Mouse (Mus musculus): ENCODE data around the gene Ehmt1. TPM values are rescaled to one million over a fixed set of nuclear protein-coding genes. Genes with fewer than 3 reads are reported as not detected.

Gene Ehmt1
- polyA plus RNA-seq, 1 experiment from 2014 or later = 43.1 TPM

DNA sequence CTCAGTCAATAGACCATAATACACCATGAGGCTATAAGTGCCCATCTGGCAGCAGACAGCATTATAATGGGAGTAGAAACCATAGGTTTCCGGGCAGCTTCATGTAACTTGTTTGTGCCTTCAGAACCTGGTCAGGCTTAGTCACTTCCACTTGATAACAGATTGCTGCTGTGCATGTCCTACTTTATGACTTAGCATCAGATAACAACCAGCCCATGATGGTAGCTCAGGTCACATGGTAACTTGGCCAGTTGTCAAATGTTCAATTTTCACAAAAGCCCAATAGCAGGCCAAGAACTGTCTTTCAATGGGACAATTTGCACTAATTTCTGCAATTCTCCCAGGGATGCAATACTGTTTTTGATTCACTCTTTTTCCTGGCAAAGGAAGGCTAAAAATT, 48.5 kb downstream of the Ehmt1 start:
- Histone ChIP-seq H3K27ac (no peak overlapping the region), H3K9ac (no peak overlapping the region), H3K27me3 (no peaks in the 10 kb centered on the region), H3K4me1 (replicated peaks) (no peaks in the 10 kb centered on the region; the same call in 1 of the 2 replicates), H3K4me3 (no peak overlapping the region), H3K36me3 (peaks cover 31% of the 10 kb centered on the region), H3K4me2 (no peak overlapping the region), H3K9me3 (replicated peaks) (no peaks in the 10 kb centered on the region)
- ATAC-seq (replicated peaks; ENCODE audit: insufficient number of reproducible peaks, insufficient read depth, low FRiP score, low read depth) = no peak
- WGBS = 97% methylated on average over 1 of the region's 1 CpGs

DNA sequence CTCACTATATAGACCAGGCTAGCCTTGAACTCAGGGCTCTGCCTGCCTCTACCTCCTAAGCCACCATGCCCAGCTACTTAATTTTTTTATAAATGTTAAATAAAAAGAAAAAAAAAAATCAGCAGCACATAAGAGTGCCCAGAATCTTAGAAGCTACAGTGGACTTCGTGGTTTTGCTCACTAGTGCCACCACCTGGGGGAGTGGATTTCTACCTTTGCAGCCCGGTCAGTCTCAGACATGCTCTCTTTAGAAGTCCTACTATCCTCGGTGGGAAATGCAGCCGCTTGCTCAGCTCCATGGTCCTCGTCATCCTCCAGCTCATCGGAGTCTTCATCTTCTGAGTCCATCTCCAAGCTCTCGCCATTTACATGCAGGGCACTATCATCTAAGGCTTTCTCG, 56.4 kb downstream of the Ehmt1 start:
- ATAC-seq (replicated peaks; ENCODE audit: insufficient number of reproducible peaks, insufficient read depth, low FRiP score, low read depth) = no peak

DNA sequence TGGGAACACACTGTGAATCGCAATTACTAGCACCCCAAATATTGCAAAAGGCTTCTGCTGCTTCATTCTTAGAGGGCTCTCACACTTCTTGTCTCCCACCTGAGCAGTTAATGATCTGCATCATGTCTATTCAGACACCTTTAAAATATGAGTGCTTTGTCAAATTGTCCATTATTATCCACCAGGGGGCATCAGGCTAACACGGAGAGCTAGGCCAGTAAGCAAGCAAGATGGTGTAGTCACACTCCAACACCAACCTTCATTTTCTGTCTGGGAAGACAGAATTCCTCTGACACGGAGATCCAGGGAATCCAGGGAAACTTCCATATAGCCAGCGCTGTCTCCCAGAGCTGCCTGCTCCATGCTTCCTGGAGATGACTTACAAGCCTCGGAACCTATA, 67.0 kb downstream of the Ehmt1 start:
- Histone ChIP-seq H3K4me3 (no peak overlapping the region), H3K27me3 (no peaks in the 10 kb centered on the region), H3K9ac (no peak overlapping the region), H3K27ac (no peak overlapping the region), H3K4me1 (replicated peaks) (peaks cover 8% of the 10 kb centered on the region), H3K4me2 (no peak overlapping the region), H3K36me3 (peaks cover 56% of the 10 kb centered on the region), H3K9me3 (replicated peaks) (no peaks in the 10 kb centered on the region)
- ATAC-seq (replicated peaks; ENCODE audit: insufficient number of reproducible peaks, insufficient read depth, low FRiP score, low read depth) = no peak
- 77% methylated on average over 5 of the region's 5 CpGs for WGBS

More for the DNA sequence above, 56.4 kb downstream of the Ehmt1 start:
- H3K4me3 ChIP-seq = no peak overlapping the region
- no peak overlapping the region for H3K9ac ChIP-seq
- H3K27ac ChIP-seq = no peak overlapping the region
- H3K27me3 ChIP-seq = no peaks in the 10 kb centered on the region
- WGBS = 83% methylated on average over 8 of the region's 8 CpGs
- peaks cover 47% of the 10 kb centered on the region for H3K36me3 ChIP-seq
- no peaks in the 10 kb centered on the region; the same call in 1 of the 2 replicates for H3K4me1 ChIP-seq (replicated peaks)
- no peak overlapping the region for H3K4me2 ChIP-seq
- H3K9me3 ChIP-seq (replicated peaks) = no peaks in the 10 kb centered on the region

DNA sequence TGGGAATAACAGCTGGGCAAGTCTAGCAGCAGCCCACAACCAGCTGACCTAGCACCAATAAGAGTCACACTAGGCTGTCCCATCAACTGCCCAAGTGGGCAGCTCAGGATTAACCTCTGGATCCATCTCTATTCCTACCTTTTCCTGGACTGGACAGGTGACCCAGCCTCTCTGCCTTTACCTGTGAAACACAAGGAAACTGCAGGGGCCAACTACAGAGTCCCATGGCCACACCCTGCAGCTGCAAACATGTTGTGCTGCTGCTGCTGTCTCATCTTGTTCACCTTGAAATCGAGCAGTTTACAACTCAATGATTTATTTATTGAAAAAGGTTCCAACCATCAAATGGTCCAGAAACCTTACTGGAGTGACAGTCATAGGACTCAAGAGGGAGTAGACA, 72.9 kb downstream of the Ehmt1 start:
- no peak overlapping the region for H3K4me2 ChIP-seq
- H3K36me3 ChIP-seq = peaks cover 35% of the 10 kb centered on the region
- peaks cover 8% of the 10 kb centered on the region for H3K4me1 ChIP-seq (replicated peaks)
- WGBS = 92% methylated on average over 1 of the region's 1 CpGs
- no peaks in the 10 kb centered on the region for H3K27me3 ChIP-seq
- no peaks in the 10 kb centered on the region for H3K9me3 ChIP-seq (replicated peaks)
- H3K27ac ChIP-seq = no peak overlapping the region
- ATAC-seq (replicated peaks; ENCODE audit: insufficient number of reproducible peaks, insufficient read depth, low FRiP score, low read depth) = no peak
- no peak overlapping the region for H3K9ac ChIP-seq
- no peak overlapping the region for H3K4me3 ChIP-seq

DNA sequence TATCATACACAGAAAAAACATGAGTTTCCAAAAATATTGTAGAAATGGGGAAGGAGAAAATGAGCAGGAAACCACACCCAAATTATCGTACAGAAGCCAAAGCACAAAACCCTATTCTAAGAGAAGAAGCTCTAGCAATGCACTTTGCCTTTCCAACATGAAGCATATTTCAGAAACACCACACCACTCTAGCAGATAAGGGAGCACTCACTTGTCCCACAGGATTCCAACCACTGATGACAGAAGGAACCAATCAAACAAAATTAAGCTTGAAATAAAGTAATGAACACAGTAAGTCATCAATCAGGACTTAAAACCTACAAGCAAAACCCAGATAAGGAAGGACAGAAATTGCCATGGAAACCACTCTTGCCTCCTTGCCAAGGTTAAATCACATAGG, 74.2 kb downstream of the Ehmt1 start:
- Histone ChIP-seq H3K9ac (no peak overlapping the region), H3K27ac (no peak overlapping the region), H3K27me3 (no peaks in the 10 kb centered on the region), H3K4me1 (replicated peaks) (peaks cover 7% of the 10 kb centered on the region), H3K4me3 (no peak overlapping the region), H3K36me3 (peaks cover 32% of the 10 kb centered on the region), H3K9me3 (replicated peaks) (no peaks in the 10 kb centered on the region), H3K4me2 (no peak overlapping the region)
- no peak for ATAC-seq (replicated peaks; ENCODE audit: insufficient number of reproducible peaks, insufficient read depth, low FRiP score, low read depth)
- whole genome bisulfite sequencing = 70% methylated on average over 1 of the region's 1 CpGs

DNA sequence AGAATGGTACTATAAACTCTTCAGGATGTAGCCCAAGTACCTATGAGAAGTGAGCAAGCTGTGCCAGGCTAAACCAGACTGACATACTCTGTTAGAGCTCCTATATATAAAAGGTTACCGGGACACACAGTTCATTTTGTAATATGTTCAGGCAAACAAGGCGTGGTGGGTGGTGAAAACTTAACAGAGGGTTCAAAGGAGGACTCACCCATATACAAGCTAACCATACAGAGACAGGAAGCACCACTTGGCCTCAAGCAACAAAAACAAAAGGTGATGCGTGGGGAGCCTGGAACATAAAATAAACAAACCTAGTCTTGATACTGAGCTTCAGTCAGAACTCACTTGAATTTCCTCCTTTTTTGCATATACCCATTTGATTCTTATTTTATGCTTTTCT, 88.8 kb downstream of the Ehmt1 start:
- no peak for ATAC-seq (replicated peaks; ENCODE audit: insufficient number of reproducible peaks, insufficient read depth, low FRiP score, low read depth)
- WGBS = 76% methylated on average over 3 of the region's 3 CpGs
- H3K4me2 ChIP-seq = no peak overlapping the region

DNA sequence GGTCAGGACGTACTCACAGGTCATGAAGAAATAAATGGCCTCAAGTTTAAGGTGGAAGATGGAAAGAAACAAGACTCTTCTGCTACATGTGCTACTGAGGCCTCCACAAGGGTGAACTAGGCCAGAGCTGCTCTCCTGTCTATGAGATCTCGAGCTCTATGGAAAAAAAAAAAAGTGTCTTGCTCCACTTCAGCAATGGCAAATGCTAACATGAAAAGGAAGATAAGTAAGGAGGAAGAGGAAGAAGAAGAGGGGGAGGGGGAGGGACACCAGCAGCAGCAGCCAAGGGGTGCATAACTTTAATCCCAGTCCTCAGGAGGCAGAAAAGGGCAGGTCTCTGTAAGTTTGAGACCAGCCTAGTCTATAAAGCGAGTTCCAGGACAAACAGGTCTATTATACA, 109.7 kb downstream of the Ehmt1 start:
- H3K27me3 ChIP-seq = no peaks in the 10 kb centered on the region
- no peak overlapping the region for H3K4me3 ChIP-seq
- H3K9ac ChIP-seq = no peak overlapping the region
- H3K36me3 ChIP-seq = peaks cover 56% of the 10 kb centered on the region
- no peaks in the 10 kb centered on the region for H3K9me3 ChIP-seq (replicated peaks)
- 0 out of 2 replicates have a peak, but pooled peaks cover 4% of the 10 kb centered on the region for H3K4me1 ChIP-seq (replicated peaks)
- H3K4me2 ChIP-seq = no peak overlapping the region
- H3K27ac ChIP-seq = no peak overlapping the region
- WGBS = 65% methylated on average over 3 of the region's 3 CpGs
- ATAC-seq (replicated peaks; ENCODE audit: insufficient number of reproducible peaks, insufficient read depth, low FRiP score, low read depth) = no peak

More for the DNA sequence above, 88.8 kb downstream of the Ehmt1 start:
- Histone ChIP-seq H3K4me3 (no peak overlapping the region), H3K27ac (no peak overlapping the region), H3K27me3 (no peaks in the 10 kb centered on the region), H3K4me1 (replicated peaks) (no peaks in the 10 kb centered on the region), H3K36me3 (peaks cover 40% of the 10 kb centered on the region), H3K9me3 (replicated peaks) (no peaks in the 10 kb centered on the region), H3K9ac (no peak overlapping the region)

DNA sequence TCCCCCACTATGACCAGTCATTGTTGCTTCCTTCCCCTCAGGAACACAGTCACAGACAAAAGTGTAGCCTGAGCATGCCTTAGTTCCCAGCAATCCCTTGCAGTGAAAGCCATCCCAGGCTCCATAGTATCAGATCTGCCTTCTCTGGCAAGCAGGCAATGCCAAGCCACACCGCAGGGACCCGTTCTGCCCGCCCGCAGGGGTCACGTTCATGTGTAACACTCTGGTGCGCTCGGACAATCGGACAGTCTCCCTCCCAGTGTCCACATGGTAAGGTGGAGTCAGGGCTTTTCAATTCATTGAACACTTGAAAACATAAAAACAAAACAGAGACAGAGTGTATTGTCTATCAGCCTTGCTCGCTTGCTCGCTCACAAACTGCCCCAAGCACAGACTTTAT, 111.7 kb downstream of the Ehmt1 start:
- peaks cover 55% of the 10 kb centered on the region for H3K36me3 ChIP-seq
- H3K9me3 ChIP-seq (replicated peaks) = no peaks in the 10 kb centered on the region
- H3K4me1 ChIP-seq (replicated peaks) = 0 out of 2 replicates have a peak, but pooled peaks cover 4% of the 10 kb centered on the region
- H3K27ac ChIP-seq = no peak overlapping the region
- no peak overlapping the region for H3K9ac ChIP-seq
- no peak overlapping the region for H3K4me2 ChIP-seq
- no peaks in the 10 kb centered on the region for H3K27me3 ChIP-seq
- WGBS = 94% methylated on average over 10 of the region's 10 CpGs
- ATAC-seq (replicated peaks; ENCODE audit: insufficient number of reproducible peaks, insufficient read depth, low FRiP score, low read depth) = no peak
- H3K4me3 ChIP-seq = no peak overlapping the region

DNA sequence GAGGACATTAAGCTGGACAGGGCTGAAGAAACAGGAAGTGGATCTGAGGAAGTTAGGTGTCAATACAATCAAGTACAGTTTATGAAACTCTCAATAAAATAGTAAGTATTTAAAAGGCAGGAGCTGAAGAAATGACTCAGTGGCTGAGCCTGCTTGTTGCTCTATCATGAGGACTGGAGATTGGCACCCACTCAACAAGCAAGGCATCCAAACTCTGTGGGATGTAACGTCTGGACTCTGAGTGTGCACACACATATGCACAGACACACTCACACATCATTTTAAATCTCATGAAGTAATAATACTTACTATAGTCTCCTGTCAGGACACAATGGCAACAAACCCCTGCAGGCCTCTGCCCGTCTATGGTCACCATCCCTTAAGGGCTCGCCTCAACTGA, 112.4 kb downstream of the Ehmt1 start:
- ATAC-seq (replicated peaks; ENCODE audit: insufficient number of reproducible peaks, insufficient read depth, low FRiP score, low read depth) = no peak
- peaks cover 54% of the 10 kb centered on the region for H3K36me3 ChIP-seq

DNA sequence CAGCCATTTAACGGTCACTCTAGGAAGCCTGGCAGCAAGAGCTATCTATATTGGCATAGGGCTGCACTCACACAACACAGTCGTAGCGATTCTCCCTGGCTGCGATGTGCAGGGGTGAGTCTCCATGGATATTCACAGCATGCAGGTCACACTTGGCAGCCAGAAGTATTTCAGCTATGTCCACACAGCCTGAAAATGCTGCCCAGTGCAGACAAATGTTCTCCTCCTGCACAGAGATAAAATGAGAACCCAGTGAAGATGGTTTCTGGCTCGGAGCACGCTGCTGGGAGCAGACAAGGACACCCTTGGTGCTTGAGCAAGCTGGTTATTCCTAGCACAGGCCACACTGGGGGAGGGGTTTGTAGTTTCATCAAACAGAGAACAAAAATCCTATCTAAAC, 113.3 kb downstream of the Ehmt1 start:
- WGBS = 58% methylated on average over 6 of the region's 6 CpGs
- no peak overlapping the region for H3K4me2 ChIP-seq
- ATAC-seq (replicated peaks; ENCODE audit: insufficient number of reproducible peaks, insufficient read depth, low FRiP score, low read depth) = peak; percentile 80

More for the DNA sequence above, 112.4 kb downstream of the Ehmt1 start:
- H3K4me2 ChIP-seq = no peak overlapping the region
- H3K4me3 ChIP-seq = no peak overlapping the region
- no peak overlapping the region for H3K9ac ChIP-seq
- no peaks in the 10 kb centered on the region for H3K9me3 ChIP-seq (replicated peaks)
- no peak overlapping the region for H3K27ac ChIP-seq
- no peaks in the 10 kb centered on the region for H3K27me3 ChIP-seq
- 87% methylated on average over 3 of the region's 3 CpGs for WGBS
- H3K4me1 ChIP-seq (replicated peaks) = 0 out of 2 replicates have a peak, but pooled peaks cover 4% of the 10 kb centered on the region

DNA sequence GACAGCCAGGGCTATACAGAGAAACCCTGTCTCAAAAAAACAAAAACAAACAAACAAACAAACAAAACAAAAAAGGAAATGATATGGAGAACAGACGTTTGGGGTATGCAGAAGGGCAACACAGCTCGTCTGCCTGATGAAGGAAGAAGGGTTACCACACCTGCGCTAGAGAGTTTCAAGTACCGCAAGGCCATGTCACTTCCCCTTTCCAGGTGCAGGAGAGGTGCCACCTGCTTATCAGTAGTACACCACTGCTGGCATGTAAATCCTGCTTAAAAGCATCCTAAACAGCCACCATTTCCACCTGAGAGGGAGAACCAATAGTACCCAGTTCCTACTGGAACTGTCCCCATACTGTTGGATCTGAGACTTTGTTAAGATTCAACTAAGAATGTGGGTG, 113.8 kb downstream of the Ehmt1 start:
- Histone ChIP-seq H3K4me1 (replicated peaks) (0 out of 2 replicates have a peak, but pooled peaks cover 4% of the 10 kb centered on the region), H3K27me3 (no peaks in the 10 kb centered on the region), H3K36me3 (peaks cover 63% of the 10 kb centered on the region), H3K27ac (no peak overlapping the region), H3K4me2 (no peak overlapping the region), H3K9me3 (replicated peaks) (no peaks in the 10 kb centered on the region), H3K9ac (no peak overlapping the region), H3K4me3 (no peak overlapping the region)
- ATAC-seq (replicated peaks; ENCODE audit: insufficient number of reproducible peaks, insufficient read depth, low FRiP score, low read depth) = no peak
- WGBS = 86% methylated on average over 4 of the region's 4 CpGs

More for the DNA sequence above, 113.3 kb downstream of the Ehmt1 start:
- peaks cover 62% of the 10 kb centered on the region for H3K36me3 ChIP-seq
- 0 out of 2 replicates have a peak, but pooled peaks cover 4% of the 10 kb centered on the region for H3K4me1 ChIP-seq (replicated peaks)
- H3K9ac ChIP-seq = no peak overlapping the region
- no peak overlapping the region for H3K27ac ChIP-seq
- no peaks in the 10 kb centered on the region for H3K27me3 ChIP-seq
- H3K4me3 ChIP-seq = no peak overlapping the region
- H3K9me3 ChIP-seq (replicated peaks) = no peaks in the 10 kb centered on the region

DNA sequence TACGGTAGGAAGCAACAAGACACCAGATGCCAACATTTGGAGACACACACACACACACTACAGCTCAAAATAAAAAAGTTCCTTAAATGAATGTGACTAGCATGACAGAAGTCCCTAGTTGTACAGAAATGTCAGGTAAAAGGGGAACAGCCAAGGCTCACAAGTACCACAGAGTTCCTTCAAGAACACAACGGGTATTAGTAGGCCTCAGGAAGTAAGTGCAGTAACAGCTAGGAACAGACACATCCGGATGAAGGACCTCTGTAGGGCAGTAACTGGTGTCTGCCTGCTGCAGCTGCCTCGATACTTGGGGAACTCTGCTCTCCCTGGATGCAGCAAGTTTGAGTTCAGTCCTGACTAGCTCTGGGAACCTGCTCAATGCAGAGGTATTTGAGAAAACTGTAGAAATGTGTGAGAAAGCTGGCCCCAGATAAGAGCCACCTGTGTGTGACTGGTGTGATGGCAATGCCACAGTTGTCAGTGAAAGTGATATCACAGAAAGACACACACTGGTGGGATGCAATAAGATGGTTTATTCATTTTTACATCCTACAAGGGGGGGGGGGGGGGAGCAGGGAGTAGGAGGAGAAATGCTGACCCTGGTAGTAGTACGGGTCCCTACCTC, 122.5 kb downstream of the Ehmt1 start:
- no peak overlapping the region for H3K4me3 ChIP-seq
- no peak overlapping the region for H3K27ac ChIP-seq
- H3K27me3 ChIP-seq = no peaks in the 10 kb centered on the region
- no peak overlapping the region for H3K4me2 ChIP-seq
- H3K36me3 ChIP-seq = peaks cover 33% of the 10 kb centered on the region
- no peak for ATAC-seq (replicated peaks; ENCODE audit: insufficient number of reproducible peaks, insufficient read depth, low FRiP score, low read depth)
- H3K9ac ChIP-seq = no peak overlapping the region
- H3K4me1 ChIP-seq (replicated peaks) = no peaks in the 10 kb centered on the region
- WGBS = 82% methylated on average over 5 of the region's 5 CpGs
- H3K9me3 ChIP-seq (replicated peaks) = no peaks in the 10 kb centered on the region
